Mouse (Mus musculus): ENCODE measurements around the gene Bcan. TPM values are rescaled to one million over a fixed set of nuclear protein-coding genes. Genes with fewer than 3 reads are reported as not detected.
A peak's percentile ranks its signal among the peaks of the same experiment; 100 is the strongest.

Bcan gene
- total RNA-seq (2021) = under 1 TPM in 1 of 2 experiments, not detected in 1; 0.32 TPM
- long read RNA-seq, experiment 1 = 0 reads
- long read RNA-seq, experiment 2 = 0 reads

GRCm38 (mm10) chr3:88000181-88000580 lies at the start of gene Bcan:
TSS of gene Bcan (minus strand) at chr3:88000230.
- DNase-seq = no peak

GRCm38 (mm10) chr3:88049532-88049931 lies 49.5 kb upstream of the Bcan start:
- no peak for DNase-seq

GRCm38 (mm10) chr3:88042661-88043421 lies 42.8 kb upstream of the Bcan start, which contains the start of gene Gpatch4:
TSS of gene Gpatch4 (plus strand) at chr3:88043108.
- DNase-seq = peak; percentile 95 to 96

GRCm38 (mm10) chr3:88035561-88036293 lies 35.7 kb upstream of the Bcan start:
- DNase-seq = no peak

GRCm38 (mm10) chr3:88033506-88033905 lies 33.5 kb upstream of the Bcan start:
- DNase-seq = no peak

GRCm38 (mm10) chr3:88030608-88031395 lies 30.8 kb upstream of the Bcan start:
- DNase-seq = peak; percentile 75 to 81

- DNase-seq = peak in 1 of 2 experiments; percentile 27
These were observed 27.6 kb upstream of the Bcan start, which contains the start of gene Hapln2 for GRCm38 (mm10) chr3:88027434-88028186. TSS of gene Hapln2 (minus strand) at chr3:88027583.

- DNase-seq = no peak
These were observed 26.8 kb upstream of the Bcan start for GRCm38 (mm10) chr3:88026823-88027222.

GRCm38 (mm10) chr3:88023192-88024074 lies 23.4 kb upstream of the Bcan start:
- DNase-seq = no peak

GRCm38 (mm10) chr3:88022322-88023191 lies 22.5 kb upstream of the Bcan start:
- DNase-seq = peak; percentile 94

GRCm38 (mm10) chr3:88010634-88011265 lies 10.7 kb upstream of the Bcan start:
- DNase-seq = peak in 1 of 2 experiments; percentile 54

GRCm38 (mm10) chr3:88005822-88006786 lies 6.1 kb upstream of the Bcan start:
- DNase-seq = no peak

GRCm38 (mm10) chr3:88002291-88002976 lies 2.4 kb upstream of the Bcan start:
- DNase-seq = peak in 1 of 2 experiments; percentile 29

- DNase-seq = no peak
These were observed 976 bp upstream of the Bcan start for GRCm38 (mm10) chr3:88000816-88001595.

- DNase-seq = no peak
These were observed 661 bp downstream of the Bcan start for GRCm38 (mm10) chr3:87999243-87999895.

GRCm38 (mm10) chr3:87998747-87999146 lies 1.3 kb downstream of the Bcan start:
- DNase-seq = no peak

Data from heart, adult 18-20 months (tissue).